Mouse (Mus musculus) ES-Bruce4 (cell line): ENCODE data around the gene Dnhd1. TPM values are rescaled to one million over a fixed set of nuclear protein-coding genes. Genes with fewer than 3 reads are reported as not detected.
A peak's percentile ranks its signal among the peaks of the same experiment; 100 is the strongest.

Experiments used
- H3K27ac ChIP-seq: 2 replicates; pipeline ENCODE4 v1.5.1; 2012; ENCODE audit warnings: low read length, inconsistent platforms; ENCODE audit not compliant: insufficient read depth
- H3K27me3 ChIP-seq: 2 replicates; pipeline ENCODE4 v1.6.1; 2012; ENCODE audit warnings: mild to moderate bottlenecking, low read length, inconsistent platforms; ENCODE audit not compliant: control insufficient read depth, poor library complexity, insufficient read depth, severe bottlenecking
- H3K36me3 ChIP-seq: 2 replicates; pipeline ENCODE4 v1.6.1; 2012; ENCODE audit warnings: inconsistent platforms, mild to moderate bottlenecking, low read length, moderate library complexity; ENCODE audit not compliant: control insufficient read depth, poor library complexity, insufficient read depth, severe bottlenecking
- H3K4me1 ChIP-seq: one replicate; pipeline ENCODE4 v1.8.1; 2011; ENCODE audit warnings: low read length; ENCODE audit not compliant: control insufficient read depth, insufficient read depth
- H3K4me3 ChIP-seq: 2 replicates; pipeline ENCODE4 v1.5.1; 2011; ENCODE audit warnings: low read depth, mild to moderate bottlenecking, low read length
- H3K9ac ChIP-seq: 2 replicates; pipeline ENCODE4 v1.6.1; 2012; ENCODE audit warnings: low read depth, mild to moderate bottlenecking, inconsistent platforms; ENCODE audit not compliant: poor library complexity, severe bottlenecking
- H3K9me3 ChIP-seq: replicated peaks from 2 replicates; pipeline ENCODE4 v1.6.1; 2012; ENCODE audit warnings: mild to moderate bottlenecking, low read length, inconsistent platforms; ENCODE audit not compliant: control insufficient read depth, poor library complexity, insufficient read depth, severe bottlenecking
- CTCF ChIP-seq: IDR thresholded peaks from one replicate; pipeline ENCODE4 v1.8.1; 2011; ENCODE audit warnings: low read depth, low read length
- EP300 ChIP-seq: IDR thresholded peaks from 2 replicates; pipeline ENCODE4 v1.6.1; 2011; ENCODE audit warnings: low read depth, low read length; ENCODE audit not compliant: insufficient read depth
- POLR2A ChIP-seq: IDR thresholded peaks from one replicate; pipeline ENCODE4 v1.8.1; 2011; ENCODE audit warnings: low read length; ENCODE audit not compliant: insufficient read depth
- polyA plus RNA-seq: library from polyadenylated mRNA; stranded (reverse); fragments of >200 nt; gene quantifications from 2 replicates; pipeline ENCODE4 v1.2.4, GENCODE M21; 2011; ENCODE audit warnings: low read depth; ENCODE audit not compliant: missing spikeins, insufficient read depth, insufficient read length

Gene Dnhd1
- polyA plus RNA-seq, 1 experiment = 1.7 TPM

GRCm38 (mm10) chr7:105747776-105748175 is 97.1 kb downstream of the Dnhd1 start:
- H3K9ac ChIP-seq = no peak overlapping the region
- H3K9me3 ChIP-seq = no peaks in the 10 kb centered on the region
- no peak for TF ChIP-seq EP300
- peaks cover 6% of the 10 kb centered on the region for H3K36me3 ChIP-seq
- H3K27ac ChIP-seq = no peak overlapping the region
- no peak overlapping the region for H3K4me3 ChIP-seq
- H3K4me1 ChIP-seq = no peaks in the 10 kb centered on the region
- no peaks in the 10 kb centered on the region for H3K27me3 ChIP-seq

GRCm38 (mm10) chr7:105751491-105752433 is 101.1 kb downstream of the Dnhd1 start, which contains the start of gene Tpp1:
TSS of gene Tpp1 (minus strand) at chr7:105752235.
- H3K4me3 ChIP-seq = peak within 1 kb of the TSS; percentile 91
- peaks cover 2% of the 10 kb centered on the region; the same call in 1 of the 2 replicates for H3K36me3 ChIP-seq
- H3K9ac ChIP-seq = peak within 1 kb of the TSS; percentile 55
- H3K27me3 ChIP-seq = no peaks in the 10 kb centered on the region
- H3K27ac ChIP-seq = no peak within 1 kb of the TSS
- no peaks in the 10 kb centered on the region for H3K9me3 ChIP-seq
- H3K4me1 ChIP-seq = no peaks in the 10 kb centered on the region
- no peak for TF ChIP-seq CTCF
- TF ChIP-seq POLR2A = peak; percentile 25

GRCm38 (mm10) chr7:105752716-105753115 is 102.1 kb downstream of the Dnhd1 start:
- Histone ChIP-seq H3K27ac (no peak overlapping the region), H3K36me3 (peaks cover 2% of the 10 kb centered on the region; the same call in 1 of the 2 replicates), H3K4me1 (no peaks in the 10 kb centered on the region), H3K9ac (no peak overlapping the region), H3K4me3 (no peak overlapping the region), H3K9me3 (no peaks in the 10 kb centered on the region), H3K27me3 (no peaks in the 10 kb centered on the region)
- TF ChIP-seq EP300 = no peak

- peaks cover 2% of the 10 kb centered on the region; the same call in 1 of the 2 replicates for H3K36me3 ChIP-seq
- H3K4me1 ChIP-seq = no peaks in the 10 kb centered on the region
- no peak overlapping the region for H3K27ac ChIP-seq
- H3K9me3 ChIP-seq = no peaks in the 10 kb centered on the region
- no peak overlapping the region for H3K4me3 ChIP-seq
- H3K27me3 ChIP-seq = no peaks in the 10 kb centered on the region
- no peak overlapping the region for H3K9ac ChIP-seq
- TF ChIP-seq POLR2A (no peak), CTCF (no peak), EP300 (no peak)
Measured at GRCm38 (mm10) chr7:105753281-105753680, 102.7 kb downstream of the Dnhd1 start.

GRCm38 (mm10) chr7:105761813-105762484 is 111.3 kb downstream of the Dnhd1 start:
- Histone ChIP-seq H3K27ac (no peak overlapping the region), H3K9me3 (no peaks in the 10 kb centered on the region), H3K4me1 (no peaks in the 10 kb centered on the region), H3K4me3 (peak overlapping the region; percentile 26), H3K27me3 (no peaks in the 10 kb centered on the region; the same call in 1 of the 2 replicates), H3K9ac (no peak overlapping the region), H3K36me3 (no peaks in the 10 kb centered on the region)
- TF ChIP-seq CTCF (no peak), POLR2A (no peak), EP300 (no peak)
